Mouse (Mus musculus): ENCODE results near the gene Ext2. TPM values are rescaled to one million over a fixed set of nuclear protein-coding genes. Genes with fewer than 3 reads are reported as not detected.

Ext2 gene
- polyA plus RNA-seq, 1 experiment from 2014 or later, result 68.2 TPM

DNA sequence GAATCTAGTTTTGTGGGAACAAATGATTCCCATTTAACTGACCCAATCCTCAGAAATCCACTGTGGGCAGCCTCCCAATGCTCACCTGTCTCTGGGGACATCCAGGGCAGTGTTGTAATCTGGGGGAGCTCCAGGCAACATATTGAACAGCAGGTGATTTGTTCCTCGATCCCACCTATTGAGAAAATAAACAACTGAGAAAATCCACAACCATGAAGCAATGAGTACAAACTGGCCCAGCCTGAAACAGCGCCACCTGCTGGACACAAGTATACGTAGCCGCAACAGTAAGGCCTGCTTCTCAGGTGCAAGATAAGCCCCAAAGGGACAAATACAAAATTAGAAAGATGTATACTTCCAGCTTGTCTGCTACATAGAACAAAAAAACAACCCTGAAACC, 10.6 kb downstream of the Ext2 start:
- no peaks in the 10 kb centered on the region for H3K4me1 ChIP-seq (ENCODE audit: control insufficient read depth, insufficient read depth, low read depth, low read length)
- H3K9me3 ChIP-seq (ENCODE audit: control insufficient read depth, low read length), result no peaks in the 10 kb centered on the region
- H3K4me2 ChIP-seq (ENCODE audit: low read length), result no peak overlapping the region
- ATAC-seq, result no peak; the same call in 1 of the 2 replicates
- H3K36me3 ChIP-seq (ENCODE audit: control insufficient read depth, insufficient read depth, low read length), result peaks cover 18% of the 10 kb centered on the region
- 37% methylated on average over 4 of the region's 4 CpGs for WGBS
- no peak overlapping the region for H3K4me3 ChIP-seq (ENCODE audit: low read length)
- H3K27ac ChIP-seq (ENCODE audit: low read depth, low read length), result no peak overlapping the region
- H3K27me3 ChIP-seq (replicated peaks; ENCODE audit: control insufficient read depth, insufficient read depth, low read length), result no peaks in the 10 kb centered on the region
- H3K9ac ChIP-seq (ENCODE audit: low read depth, low read length), result no peak overlapping the region

DNA sequence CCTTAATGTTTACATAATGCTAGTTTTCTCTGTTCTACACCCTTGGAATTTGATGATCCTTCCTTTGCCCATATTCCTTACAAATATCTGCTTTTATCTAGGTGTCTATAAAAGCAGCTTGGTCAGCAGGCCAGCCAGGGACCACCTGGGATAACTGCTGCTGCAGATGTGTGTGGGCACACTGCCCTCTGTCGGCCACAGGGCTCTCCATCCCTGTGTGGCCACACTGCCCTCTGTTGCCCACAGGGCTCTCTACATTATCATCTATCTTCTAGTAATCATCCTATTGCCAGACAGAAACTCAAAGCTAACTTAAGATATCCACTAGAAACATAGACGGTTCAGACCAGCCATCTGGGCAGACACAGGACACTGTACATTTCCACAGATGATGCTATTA, 12.4 kb downstream of the Ext2 start:
- Histone ChIP-seq H3K36me3 (ENCODE audit: control insufficient read depth, insufficient read depth, low read length) (peaks cover 31% of the 10 kb centered on the region), H3K9ac (ENCODE audit: low read depth, low read length) (no peak overlapping the region), H3K27me3 (replicated peaks; ENCODE audit: control insufficient read depth, insufficient read depth, low read length) (no peaks in the 10 kb centered on the region), H3K9me3 (ENCODE audit: control insufficient read depth, low read length) (no peaks in the 10 kb centered on the region), H3K4me1 (ENCODE audit: control insufficient read depth, insufficient read depth, low read depth, low read length) (no peaks in the 10 kb centered on the region), H3K27ac (ENCODE audit: low read depth, low read length) (no peak overlapping the region), H3K4me2 (ENCODE audit: low read length) (no peak overlapping the region), H3K4me3 (ENCODE audit: low read length) (no peak overlapping the region)
- ATAC-seq, result peak; percentile 40; the same call in 1 of the 2 replicates
- WGBS, result 10% methylated on average over 2 of the region's 2 CpGs

GRCm38 (mm10) chr2:93808071-93808470, 14.3 kb downstream of the Ext2 start:
- H3K9me3 ChIP-seq (ENCODE audit: control insufficient read depth, low read length), result no peaks in the 10 kb centered on the region
- ATAC-seq, result no peak
- no peaks in the 10 kb centered on the region for H3K4me1 ChIP-seq (ENCODE audit: control insufficient read depth, insufficient read depth, low read depth, low read length)
- H3K27me3 ChIP-seq (replicated peaks; ENCODE audit: control insufficient read depth, insufficient read depth, low read length), result no peaks in the 10 kb centered on the region
- H3K36me3 ChIP-seq (ENCODE audit: control insufficient read depth, insufficient read depth, low read length), result peaks cover 29% of the 10 kb centered on the region
- H3K4me3 ChIP-seq (ENCODE audit: low read length), result no peak overlapping the region
- WGBS, result 82% methylated on average over 5 of the region's 5 CpGs
- no peak overlapping the region for H3K9ac ChIP-seq (ENCODE audit: low read depth, low read length)
- H3K27ac ChIP-seq (ENCODE audit: low read depth, low read length), result no peak overlapping the region
- no peak overlapping the region for H3K4me2 ChIP-seq (ENCODE audit: low read length)

DNA sequence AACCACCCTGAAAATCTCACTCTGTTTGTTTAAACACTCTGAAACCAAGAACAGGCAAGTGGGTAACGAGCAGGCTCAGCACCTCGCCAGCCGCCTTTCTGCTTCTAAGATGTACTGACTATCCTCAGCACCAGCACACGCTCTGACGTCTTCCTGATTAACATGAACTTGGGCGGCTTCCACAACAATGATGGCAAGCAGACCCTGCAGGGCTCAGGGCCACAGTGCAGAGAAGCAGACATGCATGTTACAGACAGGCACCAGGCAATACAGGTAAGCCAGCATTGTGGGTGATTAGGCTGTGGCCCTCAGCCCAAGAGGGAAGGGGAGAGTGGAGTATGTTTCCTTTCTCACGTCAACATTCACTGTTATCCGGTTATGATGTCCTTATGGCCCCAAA, 14.9 kb downstream of the Ext2 start:
- no peak overlapping the region for H3K27ac ChIP-seq (ENCODE audit: low read depth, low read length)
- WGBS, result 84% methylated on average over 8 of the region's 8 CpGs
- H3K9me3 ChIP-seq (ENCODE audit: control insufficient read depth, low read length), result no peaks in the 10 kb centered on the region
- no peak overlapping the region for H3K4me2 ChIP-seq (ENCODE audit: low read length)
- no peak overlapping the region for H3K4me3 ChIP-seq (ENCODE audit: low read length)
- H3K36me3 ChIP-seq (ENCODE audit: control insufficient read depth, insufficient read depth, low read length), result peaks cover 29% of the 10 kb centered on the region
- no peaks in the 10 kb centered on the region for H3K27me3 ChIP-seq (replicated peaks; ENCODE audit: control insufficient read depth, insufficient read depth, low read length)
- no peak overlapping the region for H3K9ac ChIP-seq (ENCODE audit: low read depth, low read length)
- H3K4me1 ChIP-seq (ENCODE audit: control insufficient read depth, insufficient read depth, low read depth, low read length), result no peaks in the 10 kb centered on the region
- no peak for ATAC-seq

- ATAC-seq, result no peak
- WGBS, result 93% methylated on average over 6 of the region's 6 CpGs
Observed at GRCm38 (mm10) chr2:93806487-93807201, 15.7 kb downstream of the Ext2 start.

GRCm38 (mm10) chr2:93805523-93805922, 16.8 kb downstream of the Ext2 start:
- Histone ChIP-seq H3K9ac (ENCODE audit: low read depth, low read length) (no peak overlapping the region), H3K4me2 (ENCODE audit: low read length) (no peak overlapping the region), H3K27me3 (replicated peaks; ENCODE audit: control insufficient read depth, insufficient read depth, low read length) (no peaks in the 10 kb centered on the region), H3K36me3 (ENCODE audit: control insufficient read depth, insufficient read depth, low read length) (peaks cover 24% of the 10 kb centered on the region), H3K27ac (ENCODE audit: low read depth, low read length) (no peak overlapping the region), H3K4me1 (ENCODE audit: control insufficient read depth, insufficient read depth, low read depth, low read length) (no peaks in the 10 kb centered on the region), H3K9me3 (ENCODE audit: control insufficient read depth, low read length) (no peaks in the 10 kb centered on the region), H3K4me3 (ENCODE audit: low read length) (no peak overlapping the region)
- ATAC-seq, result no peak
- 91% methylated on average over 4 of the region's 4 CpGs for WGBS

More at GRCm38 (mm10) chr2:93806487-93807201, 15.7 kb downstream of the Ext2 start:
- H3K4me2 ChIP-seq (ENCODE audit: low read length), result no peak overlapping the region
- H3K27me3 ChIP-seq (replicated peaks; ENCODE audit: control insufficient read depth, insufficient read depth, low read length), result no peaks in the 10 kb centered on the region
- H3K4me1 ChIP-seq (ENCODE audit: control insufficient read depth, insufficient read depth, low read depth, low read length), result no peaks in the 10 kb centered on the region
- peaks cover 31% of the 10 kb centered on the region for H3K36me3 ChIP-seq (ENCODE audit: control insufficient read depth, insufficient read depth, low read length)
- H3K27ac ChIP-seq (ENCODE audit: low read depth, low read length), result no peak overlapping the region
- H3K9ac ChIP-seq (ENCODE audit: low read depth, low read length), result no peak overlapping the region
- no peaks in the 10 kb centered on the region for H3K9me3 ChIP-seq (ENCODE audit: control insufficient read depth, low read length)
- H3K4me3 ChIP-seq (ENCODE audit: low read length), result no peak overlapping the region

GRCm38 (mm10) chr2:93805066-93805465, 17.3 kb downstream of the Ext2 start:
- H3K36me3 ChIP-seq (ENCODE audit: control insufficient read depth, insufficient read depth, low read length), result peaks cover 22% of the 10 kb centered on the region

DNA sequence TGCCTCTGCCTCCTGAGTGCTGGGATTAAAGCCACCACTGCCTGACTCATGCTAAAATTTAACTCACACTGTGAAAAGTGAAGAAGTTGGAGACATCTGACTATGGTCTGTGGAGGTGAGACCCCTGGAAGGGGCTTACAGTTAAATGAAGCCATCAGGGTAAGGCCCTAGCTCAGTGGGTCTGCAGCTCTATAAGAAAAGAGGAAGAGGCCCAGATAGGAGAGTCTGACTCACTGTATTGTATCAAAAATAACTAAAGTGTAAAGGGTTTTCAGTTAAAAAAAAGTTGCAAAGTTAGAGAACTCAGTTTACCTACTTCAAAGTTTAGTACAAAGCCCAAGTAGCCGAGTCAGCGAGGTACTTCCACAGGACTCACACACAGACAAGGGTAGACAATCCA, 19.4 kb downstream of the Ext2 start:
- WGBS, result 96% methylated on average over 2 of the region's 2 CpGs
- no peak for ATAC-seq
- Histone ChIP-seq H3K36me3 (ENCODE audit: control insufficient read depth, insufficient read depth, low read length) (peaks cover 22% of the 10 kb centered on the region), H3K9ac (ENCODE audit: low read depth, low read length) (no peak overlapping the region), H3K4me1 (ENCODE audit: control insufficient read depth, insufficient read depth, low read depth, low read length) (no peaks in the 10 kb centered on the region), H3K27ac (ENCODE audit: low read depth, low read length) (no peak overlapping the region), H3K9me3 (ENCODE audit: control insufficient read depth, low read length) (no peaks in the 10 kb centered on the region), H3K27me3 (replicated peaks; ENCODE audit: control insufficient read depth, insufficient read depth, low read length) (no peaks in the 10 kb centered on the region), H3K4me2 (ENCODE audit: low read length) (no peak overlapping the region), H3K4me3 (ENCODE audit: low read length) (no peak overlapping the region)

More at GRCm38 (mm10) chr2:93805066-93805465, 17.3 kb downstream of the Ext2 start:
- Histone ChIP-seq H3K4me1 (ENCODE audit: control insufficient read depth, insufficient read depth, low read depth, low read length) (no peaks in the 10 kb centered on the region), H3K9me3 (ENCODE audit: control insufficient read depth, low read length) (no peaks in the 10 kb centered on the region), H3K4me2 (ENCODE audit: low read length) (no peak overlapping the region), H3K9ac (ENCODE audit: low read depth, low read length) (no peak overlapping the region), H3K4me3 (ENCODE audit: low read length) (no peak overlapping the region), H3K27ac (ENCODE audit: low read depth, low read length) (no peak overlapping the region), H3K27me3 (replicated peaks; ENCODE audit: control insufficient read depth, insufficient read depth, low read length) (no peaks in the 10 kb centered on the region)
- WGBS, result 75% methylated on average over 5 of the region's 5 CpGs
- no peak for ATAC-seq

DNA sequence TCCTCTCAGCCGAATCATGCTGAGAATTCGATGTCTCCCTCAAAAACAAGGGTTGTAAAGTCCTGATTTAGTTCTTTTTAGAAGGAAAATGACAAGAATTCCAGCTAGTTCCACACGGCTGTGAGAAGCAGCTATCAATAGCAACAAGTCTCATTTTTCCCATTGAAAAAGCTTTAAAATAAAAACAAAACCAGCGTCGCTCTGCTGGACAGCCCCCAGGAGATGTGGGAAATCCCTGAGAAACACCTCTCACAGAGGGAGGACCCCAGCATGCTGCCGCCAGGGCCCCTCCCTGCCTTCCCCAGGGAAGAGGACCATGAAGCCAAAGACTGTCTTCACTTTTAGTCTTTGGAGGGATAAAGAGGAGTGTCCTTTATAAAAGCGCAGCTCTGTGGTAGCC, 21.3 kb downstream of the Ext2 start:
- Histone ChIP-seq H3K9me3 (ENCODE audit: control insufficient read depth, low read length) (no peaks in the 10 kb centered on the region), H3K27me3 (replicated peaks; ENCODE audit: control insufficient read depth, insufficient read depth, low read length) (no peaks in the 10 kb centered on the region), H3K27ac (ENCODE audit: low read depth, low read length) (no peak overlapping the region), H3K36me3 (ENCODE audit: control insufficient read depth, insufficient read depth, low read length) (peaks cover 30% of the 10 kb centered on the region), H3K9ac (ENCODE audit: low read depth, low read length) (no peak overlapping the region), H3K4me2 (ENCODE audit: low read length) (no peak overlapping the region), H3K4me3 (ENCODE audit: low read length) (no peak overlapping the region), H3K4me1 (ENCODE audit: control insufficient read depth, insufficient read depth, low read depth, low read length) (no peaks in the 10 kb centered on the region)
- 72% methylated on average over 7 of the region's 7 CpGs for WGBS
- no peak for ATAC-seq
